Comparison of ENCODE assay signal across 27 mouse cellular contexts in the genomic region with DNA sequence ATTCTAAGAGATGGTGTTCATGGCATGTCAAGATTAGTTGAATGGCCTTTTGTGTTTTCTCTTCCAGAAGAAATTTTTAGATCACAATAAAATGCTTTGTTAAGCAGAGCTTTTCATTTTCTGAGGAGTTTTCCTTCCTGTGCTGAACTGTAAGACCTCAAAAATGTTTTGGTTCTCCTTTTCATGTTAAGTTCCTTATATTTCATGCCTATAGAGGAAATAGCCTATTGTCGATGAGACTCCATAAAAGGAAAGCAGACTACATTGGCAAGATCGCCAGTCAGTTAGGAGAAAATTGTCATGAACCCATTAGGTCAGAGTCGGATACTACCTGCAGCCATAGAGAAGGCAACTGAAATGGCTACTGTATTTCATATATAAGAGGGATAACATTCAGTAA.
DNase-seq lines count a peak whose midpoint lies in the region; ATAC-seq lines count a peak whose summit lies in the region.
"Had no signal": no experiment of that assay in that cellular context is flagged by ENCODE, and none has a peak within 500 bp of the region (broad histone marks: within the 10 kb centered on the region; RNA-seq: fewer than 3 reads in every experiment).

No protein-coding gene starts in this region.

- no peak overlapping the region for H3K9ac ChIP-seq in forebrain, embryonic 11.5 days (ENCODE audit: low read length)
- H3K9ac ChIP-seq: embryonic facial prominence, embryonic 13.5 days; embryonic facial prominence, embryonic 15.5 days; forebrain, embryonic 13.5 days; forebrain, embryonic 15.5 days; forebrain, postnatal 0 days had no signal

- H3K4me1 ChIP-seq in forebrain, embryonic 11.5 days (replicated peaks; ENCODE audit: control insufficient read depth, insufficient read depth, low read length) = no peaks in the 10 kb centered on the region
- H3K4me1 ChIP-seq: embryonic facial prominence, embryonic 13.5 days; embryonic facial prominence, embryonic 15.5 days; forebrain, embryonic 10.5 days; forebrain, embryonic 15.5 days had no signal

- H3K27me3 ChIP-seq in forebrain, embryonic 11.5 days (ENCODE audit: control insufficient read depth, insufficient read depth, low read length) = no peaks in the 10 kb centered on the region
- H3K27me3 ChIP-seq: CH12.LX; embryonic facial prominence, embryonic 13.5 days; embryonic facial prominence, embryonic 15.5 days; forebrain, embryonic 13.5 days; forebrain, embryonic 15.5 days; Patski had no signal

- intact Hi-C loops in gastrocnemius, postnatal 14 days (cut with DNase I; ENCODE audit: low total_unique reads) = no loop called here

- peak; percentile 81 for ATAC-seq in common myeloid progenitor, adult 5-6 weeks (replicated peaks; ENCODE audit: low read depth, poor library complexity, severe bottlenecking)
- ATAC-seq in hematopoietic stem cell, adult 5-6 weeks (replicated peaks in 1 of 2; ENCODE audit: insufficient read depth in 1 of 2, low FRiP score in 2 of 2, low TSS enrichment in 1 of 2, low read depth in 1 of 2, poor library complexity in 2 of 2, severe bottlenecking in 2 of 2) = peak; percentile 36 to 59; a peak in 2 of 4 replicates
- ATAC-seq in megakaryocyte progenitor cell, adult 5-6 weeks (replicated peaks; ENCODE audit: poor library complexity) = peak; percentile 90
- no peak for ATAC-seq in forebrain, embryonic 11.5 days (replicated peaks; ENCODE audit: low FRiP score)
- ATAC-seq: activated CD4-positive, CD25-positive, alpha-beta regulatory T cell, adult 4 months; CD4-positive, CD25-positive, alpha-beta regulatory T cell, adult 4 months; forebrain, embryonic 13.5 days; forebrain, embryonic 15.5 days; forebrain, postnatal 0 days; Patski had no signal

- no peak overlapping the region for H3K4me2 ChIP-seq in forebrain, embryonic 11.5 days (ENCODE audit: low read depth, low read length, severe bottlenecking)
- H3K4me2 ChIP-seq: embryonic facial prominence, embryonic 13.5 days; embryonic facial prominence, embryonic 15.5 days; forebrain, embryonic 13.5 days; forebrain, embryonic 15.5 days had no signal

- no peak overlapping the region for H3K4me3 ChIP-seq in forebrain, embryonic 11.5 days (ENCODE audit: low read depth, low read length)
- H3K4me3 ChIP-seq: embryonic facial prominence, embryonic 13.5 days; embryonic facial prominence, embryonic 15.5 days; erythroblast, embryonic 14.5 days; forebrain, embryonic 10.5 days; forebrain, embryonic 13.5 days; forebrain, embryonic 15.5 days had no signal

- no peak overlapping the region for H3K27ac ChIP-seq in forebrain, embryonic 11.5 days (ENCODE audit: low read depth, low read length)
- H3K27ac ChIP-seq: embryonic facial prominence, embryonic 13.5 days; embryonic facial prominence, embryonic 15.5 days; forebrain, embryonic 10.5 days; forebrain, embryonic 13.5 days; forebrain, embryonic 15.5 days had no signal

- no peaks in the 10 kb centered on the region for H3K36me3 ChIP-seq in forebrain, embryonic 11.5 days (ENCODE audit: control insufficient read depth, insufficient read depth, low read length)
- H3K36me3 ChIP-seq: embryonic facial prominence, embryonic 13.5 days; embryonic facial prominence, embryonic 15.5 days; forebrain, embryonic 10.5 days; forebrain, embryonic 15.5 days; G1E had no signal

- DNase-seq in gastrocnemius, postnatal 14 days = no peak
- no peak for DNase-seq in forebrain, embryonic 11.5 days (ENCODE audit: low spot score)
- DNase-seq: adrenal gland, adult 8-10 months; adrenal gland, postnatal 14 days; adrenal gland, postnatal 36 days; B cell, adult 2 months; cerebellum, adult 11-12 months; cerebellum, adult 2 months; cerebellum, adult 9-10 months; cerebellum, postnatal 10 days; cerebellum, postnatal 25 days; embryo, embryonic 11 days; forebrain, postnatal 0 days had no signal

- no peaks in the 10 kb centered on the region for H3K9me3 ChIP-seq in forebrain, embryonic 11.5 days (ENCODE audit: control insufficient read depth, low read length)
- H3K9me3 ChIP-seq: embryonic facial prominence, embryonic 13.5 days; embryonic facial prominence, embryonic 15.5 days; forebrain, embryonic 10.5 days; forebrain, embryonic 13.5 days; forebrain, embryonic 15.5 days had no signal

- WGBS in forebrain, embryonic 11.5 days = 91% methylated on average over 3 of the region's 3 CpGs
